In genomic region chr7:29238019-29238967, GRCm38 (mm10) we compare ENCODE assay signal across 8 mouse cellular contexts. TPM values are rescaled to one million over a fixed set of nuclear protein-coding genes. Genes with fewer than 3 reads are reported as not detected.
DNase-seq lines count a peak whose midpoint lies in the region; ATAC-seq and TF ChIP-seq lines count a peak whose summit lies in the region.

Gene Yif1b, plus strand, starts transcription at chr7:29238329.

- H3K4me1 ChIP-seq in hindbrain, embryonic 10.5 days (replicated peaks) = peaks cover 22% of the 10 kb centered on the region
- peaks cover 8% of the 10 kb centered on the region; the same call in 1 of the 2 replicates for H3K4me1 ChIP-seq in lung, postnatal 0 days (ENCODE audit: insufficient read depth, low read depth, low read length)

- DNase-seq in MN1 (ENCODE audit: low spot score) = peak; percentile 99
- DNase-seq in cerebellum, adult 9-10 months = peak; percentile 99
- peak; percentile 99 for DNase-seq in hindbrain, embryonic 10.5 days (ENCODE audit: low spot score)
- DNase-seq in layer of hippocampus, adult 9-11 months = peak; percentile 99
- peak; percentile 100 for DNase-seq in lung, postnatal 0 days (ENCODE audit: low spot score)
- DNase-seq in ovary, postnatal 14 days (ENCODE audit: low spot score) = peak; percentile 90
- peak; percentile 99 for DNase-seq in thymus, postnatal 14 days

- under 1% methylated on average over 60 of the region's 60 CpGs for WGBS in hindbrain, embryonic 10.5 days
- under 1% methylated on average over 57 of the region's 60 CpGs for WGBS in lung, postnatal 0 days

- peak; percentile 94 for TF ChIP-seq EP300 in lung, postnatal 0 days (IDR thresholded peaks at IDR 0.05)

- peaks cover 14% of the 10 kb centered on the region for H3K27me3 ChIP-seq in hindbrain, embryonic 10.5 days (ENCODE audit: insufficient read depth, poor library complexity, severe bottlenecking)
- H3K27me3 ChIP-seq in lung, postnatal 0 days (replicated peaks; ENCODE audit: insufficient read depth, low read length) = no peaks in the 10 kb centered on the region

- ATAC-seq in frontal cortex, adult (ENCODE audit: low TSS enrichment) = peak; percentile 96
- ATAC-seq in lung, postnatal 0 days = peak; percentile 95

- H3K4me2 ChIP-seq in lung, postnatal 0 days (replicated peaks; ENCODE audit: low read depth, low read length) = peak within 1 kb of the TSS; percentile 73

- H3K27ac ChIP-seq in hindbrain, embryonic 10.5 days = peak within 1 kb of the TSS; percentile 90
- H3K27ac ChIP-seq in lung, postnatal 0 days (ENCODE audit: low read length) = peak within 1 kb of the TSS; percentile 85

- TF ChIP-seq CTCF in lung, postnatal 0 days (IDR thresholded peaks at IDR 0.05) = peak; percentile 16; the same call in 1 of the 2 replicates

- peak within 1 kb of the TSS; percentile 51 for H3K9ac ChIP-seq in lung, postnatal 0 days (replicated peaks; ENCODE audit: low read depth)

- H3K4me3 ChIP-seq in hindbrain, embryonic 10.5 days = peak within 1 kb of the TSS; percentile 82
- peak within 1 kb of the TSS; percentile 66 for H3K4me3 ChIP-seq in lung, postnatal 0 days (ENCODE audit: low read depth, low read length)

- 0 out of 2 replicates have a peak, but pooled peaks cover 3% of the 10 kb centered on the region for H3K9me3 ChIP-seq in hindbrain, embryonic 10.5 days
- no peaks in the 10 kb centered on the region for H3K9me3 ChIP-seq in lung, postnatal 0 days (ENCODE audit: low read length)

- H3K36me3 ChIP-seq in hindbrain, embryonic 10.5 days = peaks cover 13% of the 10 kb centered on the region; the same call in 1 of the 2 replicates
- no peaks in the 10 kb centered on the region for H3K36me3 ChIP-seq in lung, postnatal 0 days (ENCODE audit: insufficient read depth, low read length)

RNA-seq across cellular contexts. Expression of gene Yif1b, which starts in this region (rescaled TPM):
- 110 and 115 TPM in 2 replicates for polyA plus RNA-seq in hindbrain, embryonic 10.5 days (2016; fragmentation: Nextera tagmentation; extraction: Ambion mirVana)
- 93.9 and 96.2 TPM in 2 replicates for polyA plus RNA-seq in lung, postnatal 0 days (2015; fragmentation: Nextera tagmentation; extraction: Ambion mirVana)

Comparison
In these comparisons a context has a peak if more than half of its experiments do, and no peak if none do; other contexts are left out.
1. Peak in every context shown above with its lines: DNase-seq, ATAC-seq, H3K4me3 ChIP-seq and H3K27ac ChIP-seq.